Mouse (Mus musculus) intestine, embryonic 16.5 days (tissue): ENCODE measurements around the gene Rbfox2. TPM values are rescaled to one million over a fixed set of nuclear protein-coding genes. Genes with fewer than 3 reads are reported as not detected.

Experiments used
- ATAC-seq: fragments of 200-750 bp; cut with Nextera tagmentation; 2 replicates; pipeline ENCODE4 v1.8.0; 2017; ENCODE audit warnings: moderate TSS enrichment, moderate library complexity
- H3K27ac ChIP-seq: fragments of 300-500 bp; sonication (generic); 2 replicates; pipeline ENCODE4 v1.5.1; 2014; ENCODE audit warnings: mild to moderate bottlenecking, low read length
- H3K27me3 ChIP-seq: fragments of 300-500 bp; sonication (generic); replicated peaks from 2 replicates; pipeline ENCODE4 v1.6.1; 2014; ENCODE audit warnings: low read length, control low read depth, mixed read lengths; ENCODE audit not compliant: control insufficient read depth, insufficient read depth
- H3K36me3 ChIP-seq: fragments of 300-500 bp; sonication (generic); 2 replicates; pipeline ENCODE4 v1.6.1; 2014; ENCODE audit warnings: low read length, control low read depth; ENCODE audit not compliant: control insufficient read depth, insufficient read depth
- H3K4me1 ChIP-seq: fragments of 300-500 bp; sonication (generic); 2 replicates; pipeline ENCODE4 v1.6.1; 2014; ENCODE audit warnings: low read length, control low read depth, mixed read lengths; ENCODE audit not compliant: control insufficient read depth, insufficient read depth
- H3K4me2 ChIP-seq: fragments of 300-500 bp; sonication (generic); 2 replicates; pipeline ENCODE4 v1.6.1; 2014; ENCODE audit warnings: low read depth, low read length, control low read depth
- H3K4me3 ChIP-seq: fragments of 300-500 bp; sonication (generic); 2 replicates; pipeline ENCODE4 v1.5.1; 2014; ENCODE audit warnings: mild to moderate bottlenecking, low read length
- H3K9ac ChIP-seq: fragments of 300-500 bp; sonication (generic); 2 replicates; pipeline ENCODE4 v1.6.1; 2014; ENCODE audit warnings: low read depth, low read length
- H3K9me3 ChIP-seq: fragments of 300-500 bp; sonication (generic); 2 replicates; pipeline ENCODE4 v1.6.1; 2016; ENCODE audit warnings: low read length, control low read depth; ENCODE audit not compliant: control insufficient read depth
- WGBS: fragments of 180-500 bp; shearing (Covaris S2); extraction: QIAGEN DNeasy Blood & Tissue Kit; methylation state at CpG from one replicate; pipeline ENCODE4 v1.1.7; 2014; 5-methylcytosine and 5-hydroxymethylcytosine counted together
- polyA plus RNA-seq: library from polyadenylated mRNA; unstranded; fragments of >200 nt; fragmentation: Nextera tagmentation; extraction: Ambion mirVana; gene quantifications from 2 replicates; pipeline ENCODE4 v1.2.1, GENCODE M21; 2015

The Rbfox2 gene
- polyA plus RNA-seq, 1 experiment from 2014 or later: 31.5 TPM

DNA sequence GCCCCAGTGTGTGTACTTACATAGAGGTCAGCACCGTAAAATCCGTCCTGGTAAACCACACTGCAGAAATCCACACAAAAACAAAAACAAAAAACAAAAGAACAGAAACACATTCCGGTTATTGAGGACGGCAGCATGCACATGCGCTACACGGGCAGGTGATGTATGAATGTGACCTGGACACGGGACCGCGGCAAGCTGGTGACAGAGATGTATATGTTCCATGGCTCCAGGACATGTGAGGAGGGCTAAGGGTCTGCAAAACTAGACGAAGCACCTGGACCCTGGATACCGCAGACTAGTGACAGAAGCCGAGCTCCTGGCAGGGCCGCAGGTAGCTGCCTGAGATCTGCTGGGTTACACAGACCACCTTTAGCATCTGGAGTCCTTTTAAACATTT is 212.4 kb downstream of the Rbfox2 start:
- Histone ChIP-seq H3K9me3 (no peaks in the 10 kb centered on the region), H3K4me2 (no peak overlapping the region), H3K4me3 (no peak overlapping the region), H3K27me3 (no peaks in the 10 kb centered on the region), H3K9ac (no peak overlapping the region), H3K36me3 (peaks cover 15% of the 10 kb centered on the region; the same call in 1 of the 2 replicates), H3K27ac (no peak overlapping the region), H3K4me1 (no peaks in the 10 kb centered on the region)
- WGBS: 94% methylated on average over 13 of the region's 13 CpGs
- no peak for ATAC-seq

DNA sequence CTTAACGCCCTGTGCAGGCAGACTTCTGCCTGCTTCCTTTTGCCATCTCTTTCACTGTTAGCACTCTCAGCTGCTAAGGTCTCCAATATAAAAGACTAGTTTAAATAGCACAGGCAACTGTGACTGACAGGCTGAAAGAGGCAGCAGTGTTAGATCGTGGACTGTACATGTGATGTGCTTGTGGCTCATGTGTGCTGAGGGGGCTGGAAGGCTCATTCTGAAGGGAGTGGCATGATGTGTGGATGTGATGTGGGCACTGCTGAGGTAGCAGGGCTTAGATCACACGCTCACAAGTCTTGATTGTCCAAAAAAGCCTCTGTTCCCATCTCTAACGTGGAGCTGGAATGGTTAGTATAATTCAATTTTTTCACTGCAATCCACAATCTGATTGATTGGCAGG is 215.4 kb downstream of the Rbfox2 start:
- Histone ChIP-seq H3K36me3 (peaks cover 6% of the 10 kb centered on the region; the same call in 1 of the 2 replicates), H3K4me3 (no peak overlapping the region), H3K27me3 (no peaks in the 10 kb centered on the region), H3K4me2 (no peak overlapping the region), H3K27ac (no peak overlapping the region), H3K4me1 (no peaks in the 10 kb centered on the region), H3K9me3 (no peaks in the 10 kb centered on the region), H3K9ac (no peak overlapping the region)
- WGBS: 83% methylated on average over 4 of the region's 4 CpGs
- ATAC-seq: no peak

DNA sequence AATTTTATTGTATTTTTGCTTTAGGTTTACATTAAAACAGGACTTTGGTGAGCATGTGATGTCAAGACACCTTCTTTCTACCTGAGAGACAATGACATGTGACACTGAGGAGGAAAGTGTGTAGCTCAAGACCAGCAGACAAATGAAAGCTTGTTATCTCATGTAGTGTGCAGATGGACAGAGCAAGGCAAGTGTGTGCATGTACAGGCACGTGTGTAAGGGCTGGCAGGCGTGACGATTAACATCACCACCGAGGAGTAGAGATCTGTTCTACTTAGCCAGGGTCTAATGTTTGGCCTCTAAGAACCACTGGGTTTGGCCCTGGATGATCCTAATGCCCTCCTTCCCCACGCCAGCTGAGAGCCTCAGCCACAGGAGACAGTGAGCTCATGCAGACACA is 216.3 kb downstream of the Rbfox2 start:
- Histone ChIP-seq H3K4me1 (no peaks in the 10 kb centered on the region), H3K9ac (no peak overlapping the region), H3K36me3 (peaks cover 9% of the 10 kb centered on the region; the same call in 1 of the 2 replicates), H3K4me3 (no peak overlapping the region), H3K27me3 (no peaks in the 10 kb centered on the region), H3K9me3 (no peaks in the 10 kb centered on the region), H3K4me2 (no peak overlapping the region), H3K27ac (no peak overlapping the region)
- WGBS: 82% methylated on average over 5 of the region's 5 CpGs
- ATAC-seq: no peak

DNA sequence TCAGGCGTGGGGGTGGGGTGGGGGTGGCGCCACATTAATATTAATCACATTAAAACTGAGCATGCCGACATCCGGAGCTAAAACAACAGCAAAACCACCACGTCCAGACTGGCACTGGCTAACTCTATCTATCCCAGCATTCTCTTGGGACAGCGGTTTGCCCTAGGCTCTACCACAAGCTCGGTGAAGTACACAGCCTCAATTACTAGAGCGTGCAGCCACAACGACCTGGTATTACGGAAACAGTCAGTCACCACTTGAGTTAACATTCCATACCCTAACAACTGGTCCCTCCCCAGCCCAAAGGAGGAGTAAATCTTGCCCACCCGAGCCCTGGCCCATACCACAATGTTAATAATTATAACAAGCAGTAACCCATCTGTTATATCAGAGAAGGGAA is 217.6 kb downstream of the Rbfox2 start:
- 75% methylated on average over 11 of the region's 11 CpGs for WGBS
- Histone ChIP-seq H3K36me3 (0 out of 2 replicates have a peak, but pooled peaks cover 10% of the 10 kb centered on the region), H3K27me3 (no peaks in the 10 kb centered on the region), H3K9me3 (no peaks in the 10 kb centered on the region), H3K4me2 (no peak overlapping the region), H3K4me3 (no peak overlapping the region), H3K9ac (no peak overlapping the region), H3K27ac (no peak overlapping the region), H3K4me1 (no peaks in the 10 kb centered on the region)
- ATAC-seq: no peak

DNA sequence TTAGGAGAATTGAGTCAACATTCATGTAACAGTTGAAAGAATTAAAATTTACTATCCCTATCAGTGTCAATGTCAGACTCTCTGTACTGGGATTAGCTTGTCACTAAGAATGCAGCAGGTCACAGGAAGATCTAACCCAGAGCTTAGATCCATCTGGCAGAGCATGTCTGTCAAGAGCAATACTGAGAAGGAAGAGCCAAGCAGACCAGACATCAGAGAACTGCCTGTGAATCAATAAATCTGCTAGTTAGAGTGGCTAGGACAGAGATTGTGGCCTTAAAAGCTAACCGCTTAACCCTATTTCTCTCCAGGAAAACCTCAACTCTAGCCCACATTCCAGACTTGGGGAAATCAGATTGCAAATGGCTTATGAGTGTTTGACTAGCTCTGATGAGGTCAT is 220.3 kb downstream of the Rbfox2 start:
- no peaks in the 10 kb centered on the region for H3K4me1 ChIP-seq
- no peak overlapping the region for H3K27ac ChIP-seq
- no peak overlapping the region for H3K4me3 ChIP-seq
- ATAC-seq: no peak
- H3K9ac ChIP-seq: no peak overlapping the region
- 0 out of 2 replicates have a peak, but pooled peaks cover 4% of the 10 kb centered on the region for H3K36me3 ChIP-seq
- no peak overlapping the region for H3K4me2 ChIP-seq
- WGBS: 86% methylated on average over 1 of the region's 1 CpGs
- no peaks in the 10 kb centered on the region for H3K9me3 ChIP-seq
- H3K27me3 ChIP-seq: no peaks in the 10 kb centered on the region

DNA sequence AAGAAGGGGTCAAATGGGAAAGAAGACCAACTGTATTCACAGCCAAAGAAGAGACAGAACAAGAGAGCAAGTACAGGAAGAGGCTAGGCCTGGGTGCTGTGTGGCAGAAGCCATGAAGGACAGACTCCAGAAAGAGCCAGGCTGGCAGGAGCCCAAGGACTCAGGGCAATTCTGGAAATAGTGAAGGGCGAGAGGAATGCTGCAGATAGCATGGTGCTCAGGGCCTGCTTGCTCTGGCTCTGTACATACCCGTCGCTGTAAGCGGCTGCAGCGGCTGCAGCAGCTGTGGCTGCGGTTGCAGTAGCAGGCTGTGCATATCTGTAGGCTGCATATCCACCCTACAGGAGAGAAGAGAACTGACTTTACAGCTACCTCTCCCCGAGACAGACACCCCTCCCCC is 221.0 kb downstream of the Rbfox2 start:
- ATAC-seq: no peak
- Histone ChIP-seq H3K9ac (no peak overlapping the region), H3K4me2 (no peak overlapping the region), H3K27me3 (no peaks in the 10 kb centered on the region), H3K4me3 (no peak overlapping the region), H3K4me1 (no peaks in the 10 kb centered on the region), H3K36me3 (0 out of 2 replicates have a peak, but pooled peaks cover 4% of the 10 kb centered on the region), H3K9me3 (no peaks in the 10 kb centered on the region), H3K27ac (no peak overlapping the region)
- 85% methylated on average over 7 of the region's 7 CpGs for WGBS

DNA sequence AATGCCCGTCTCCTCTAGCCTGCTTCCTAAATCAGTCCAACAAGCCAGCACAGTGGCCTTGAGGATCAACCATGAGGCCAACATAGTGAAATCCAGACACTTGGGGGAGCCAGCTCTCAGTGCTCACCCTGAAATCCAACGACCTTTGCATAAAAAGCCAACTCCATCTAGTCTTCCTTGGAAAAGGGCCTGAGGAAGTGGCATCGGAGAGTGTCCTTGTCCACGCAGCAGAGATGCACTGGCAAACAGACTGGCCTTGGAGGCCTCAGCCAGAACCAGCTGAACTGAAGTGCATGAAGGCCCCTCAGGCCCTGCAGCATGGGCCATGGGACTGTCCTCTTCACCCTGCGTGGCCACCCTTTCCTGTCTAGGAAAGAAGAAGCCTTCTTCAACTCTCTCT is 225.3 kb downstream of the Rbfox2 start:
- ATAC-seq: no peak
- no peaks in the 10 kb centered on the region for H3K4me1 ChIP-seq
- no peaks in the 10 kb centered on the region for H3K9me3 ChIP-seq
- H3K27ac ChIP-seq: no peak overlapping the region
- WGBS: 81% methylated on average over 5 of the region's 5 CpGs
- no peak overlapping the region for H3K4me3 ChIP-seq
- no peak overlapping the region for H3K4me2 ChIP-seq
- H3K36me3 ChIP-seq: peaks cover 17% of the 10 kb centered on the region; the same call in 1 of the 2 replicates
- no peaks in the 10 kb centered on the region for H3K27me3 ChIP-seq
- H3K9ac ChIP-seq: no peak overlapping the region; the same call in 1 of the 2 replicates

DNA sequence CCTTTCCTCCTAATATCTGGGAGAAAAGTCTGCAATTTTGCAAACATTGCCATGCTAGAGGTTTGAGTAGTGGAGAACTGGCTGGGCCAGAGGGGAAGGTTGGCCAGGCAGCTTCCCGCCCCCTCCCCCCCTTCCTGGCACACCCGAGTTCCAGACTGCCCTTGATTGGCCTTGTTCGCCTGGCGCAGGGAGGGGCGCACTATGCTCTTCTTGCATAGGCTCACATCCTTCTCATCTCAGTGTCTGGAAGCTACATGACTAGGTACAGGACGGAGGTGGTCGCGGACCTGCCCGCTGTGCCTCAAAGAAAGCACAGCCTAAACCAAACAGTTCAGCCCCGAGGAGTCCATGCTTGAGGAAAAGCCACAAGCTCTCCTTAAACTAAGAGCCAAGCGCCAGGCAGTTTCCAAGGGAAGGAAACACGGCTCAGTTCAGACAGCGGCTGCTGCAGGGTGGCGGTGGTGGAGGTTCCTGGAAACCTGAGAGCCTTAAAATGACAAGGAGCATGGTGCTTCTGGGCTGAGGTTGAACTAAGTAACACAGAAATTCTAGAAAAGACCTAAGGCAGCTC is 226.0 kb downstream of the Rbfox2 start:
- H3K4me2 ChIP-seq: no peak overlapping the region
- peaks cover 16% of the 10 kb centered on the region; the same call in 1 of the 2 replicates for H3K36me3 ChIP-seq
- no peak overlapping the region for H3K27ac ChIP-seq
- no peak overlapping the region for H3K9ac ChIP-seq
- no peaks in the 10 kb centered on the region for H3K9me3 ChIP-seq
- H3K4me3 ChIP-seq: no peak overlapping the region
- 78% methylated on average over 14 of the region's 14 CpGs for WGBS
- no peaks in the 10 kb centered on the region for H3K27me3 ChIP-seq
- no peak for ATAC-seq
- H3K4me1 ChIP-seq: no peaks in the 10 kb centered on the region

DNA sequence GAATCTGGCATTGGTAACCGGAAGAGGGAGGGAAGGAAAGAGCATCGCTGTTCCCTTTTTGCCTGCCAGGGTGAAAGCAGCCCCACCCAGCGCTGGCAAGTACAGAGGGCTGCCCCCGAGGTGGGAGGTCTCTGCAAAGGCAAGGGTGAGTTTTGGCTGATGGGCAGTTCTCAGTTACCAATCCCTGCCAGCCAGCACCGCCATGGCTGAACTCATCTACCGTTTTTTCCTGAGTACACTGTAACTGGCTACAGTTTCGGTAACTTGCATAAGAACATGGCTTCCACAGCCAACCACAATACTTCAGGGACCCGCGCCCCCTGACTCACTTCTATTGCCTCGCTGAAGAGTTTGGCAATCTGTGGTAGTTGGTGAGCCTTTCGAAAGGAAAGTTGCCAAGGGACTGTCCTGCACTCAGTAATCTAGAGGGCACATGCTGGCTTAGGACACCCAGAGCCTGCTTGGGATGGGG is 226.9 kb downstream of the Rbfox2 start:
- H3K27me3 ChIP-seq: no peaks in the 10 kb centered on the region
- peaks cover 13% of the 10 kb centered on the region; the same call in 1 of the 2 replicates for H3K36me3 ChIP-seq
- no peaks in the 10 kb centered on the region for H3K9me3 ChIP-seq
- 82% methylated on average over 11 of the region's 11 CpGs for WGBS
- no peak overlapping the region for H3K27ac ChIP-seq
- no peak overlapping the region for H3K4me2 ChIP-seq
- no peak overlapping the region for H3K9ac ChIP-seq
- H3K4me1 ChIP-seq: no peaks in the 10 kb centered on the region
- H3K4me3 ChIP-seq: no peak overlapping the region
- ATAC-seq: no peak
